Mouse (Mus musculus) CD8-positive naive resting alpha-beta T cell, adult 2 months (primary cell): Measurements from ENCODE around the gene Rab38.

ENCODE experiments used
- DNase-seq, 2 experiments: peaks; one replicate each; pipeline ENCODE4 v3.0.0; 2022; ENCODE audit warnings: low read depth in 2 of 2, low spot score in 2 of 2

Rab38 gene

DNA sequence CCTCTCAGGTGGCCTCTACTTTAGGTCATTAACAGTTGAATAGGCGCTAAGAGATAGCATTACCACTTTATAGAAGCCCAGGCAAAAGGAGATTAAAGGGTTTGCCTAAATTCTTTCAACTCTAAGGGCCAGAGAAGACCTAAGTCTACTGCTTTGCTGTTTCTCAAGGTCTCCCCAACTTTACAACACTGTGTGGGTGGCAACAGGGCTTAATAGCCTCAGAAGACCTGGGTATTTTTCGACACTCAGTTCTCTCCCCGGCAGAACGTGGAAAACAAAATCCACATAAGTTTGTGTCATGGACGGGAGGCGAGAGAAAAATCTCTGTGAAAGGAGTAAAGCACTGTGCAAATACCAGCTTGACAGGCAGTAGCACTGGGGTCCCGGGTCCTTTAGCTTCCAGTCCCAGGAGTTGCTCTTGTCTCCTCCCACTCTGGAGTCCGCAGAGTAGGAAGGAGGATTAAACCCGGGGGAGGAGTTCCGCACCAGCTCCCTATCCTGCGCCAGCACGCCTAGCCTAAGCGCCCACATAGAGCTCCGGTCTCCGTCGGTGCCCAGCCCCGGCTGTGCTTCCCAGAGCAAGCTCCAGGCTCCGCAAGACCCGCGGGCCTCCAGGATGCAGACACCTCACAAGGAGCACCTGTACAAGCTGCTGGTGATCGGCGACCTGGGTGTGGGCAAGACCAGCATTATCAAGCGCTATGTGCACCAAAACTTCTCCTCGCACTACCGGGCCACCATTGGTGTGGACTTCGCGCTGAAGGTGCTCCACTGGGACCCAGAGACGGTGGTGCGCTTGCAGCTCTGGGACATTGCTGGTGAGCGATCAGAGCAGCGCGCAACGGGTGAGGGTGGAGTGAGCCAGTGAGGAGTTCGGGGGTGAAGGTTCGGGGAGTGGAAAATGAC, at the start of gene Rab38:
Gene Rab38 (plus strand): TSS at position 488 of the 906 bp plus-strand sequence.
- DNase-seq = no peak

DNA sequence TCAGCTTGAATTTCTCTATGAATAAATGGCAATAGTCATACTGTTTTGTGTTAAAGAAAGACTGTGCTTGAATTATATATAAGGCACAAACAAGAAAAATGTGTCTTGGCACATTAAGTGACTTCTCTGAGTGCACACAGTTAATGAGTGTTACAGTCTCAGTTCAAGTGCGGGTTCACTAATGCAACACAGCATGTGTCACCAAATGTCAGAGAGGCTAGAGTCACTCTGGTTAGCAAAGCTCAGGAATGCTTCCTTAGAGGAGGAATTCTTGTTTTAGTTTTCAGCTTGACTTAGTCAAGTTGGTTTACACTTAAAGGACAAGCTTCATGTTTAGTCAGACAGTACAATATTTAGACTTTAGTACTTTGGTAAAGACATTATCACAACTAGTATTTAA, 35.5 kb upstream of the Rab38 start:
- no peak for DNase-seq

DNA sequence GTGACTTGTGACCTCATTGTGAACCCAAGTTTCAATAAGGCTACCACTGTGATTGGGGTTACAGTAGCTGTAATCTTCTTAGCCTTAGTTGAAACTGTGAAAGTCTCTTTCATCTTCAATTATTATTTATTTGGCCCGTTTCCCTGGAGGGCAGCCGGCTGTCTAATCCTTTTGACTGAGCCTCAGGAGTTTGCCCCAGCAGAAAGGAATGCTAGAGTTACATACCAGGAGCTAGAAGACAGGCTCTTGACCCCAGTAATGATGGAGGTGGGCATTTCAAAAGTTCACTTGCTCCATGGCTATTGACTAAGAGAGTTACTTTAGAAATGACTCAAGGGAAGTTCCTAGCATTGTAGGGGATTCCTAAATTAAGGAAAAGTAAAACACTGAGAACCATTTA, 34.3 kb upstream of the Rab38 start:
- no peak for DNase-seq

DNA sequence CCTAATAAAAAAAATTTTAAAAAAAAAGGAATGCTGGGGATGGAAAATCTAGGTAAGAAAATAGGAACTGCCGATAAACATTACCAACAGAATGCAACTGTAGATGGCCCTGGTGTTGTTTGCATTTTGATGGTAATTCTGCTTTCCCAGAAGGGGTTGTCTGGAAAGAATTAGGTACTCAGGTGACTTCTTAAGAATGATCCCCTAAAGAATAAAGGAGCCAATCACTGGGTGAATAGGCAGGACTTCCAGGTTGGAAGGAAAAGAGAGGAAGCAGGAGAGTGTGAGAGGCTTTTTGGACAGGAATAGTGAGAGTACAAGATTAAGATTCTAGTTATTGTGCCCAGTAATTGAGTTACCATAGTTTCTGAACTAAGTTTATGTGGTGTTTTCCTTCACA, 24.8 kb upstream of the Rab38 start:
- no peak for DNase-seq

DNA sequence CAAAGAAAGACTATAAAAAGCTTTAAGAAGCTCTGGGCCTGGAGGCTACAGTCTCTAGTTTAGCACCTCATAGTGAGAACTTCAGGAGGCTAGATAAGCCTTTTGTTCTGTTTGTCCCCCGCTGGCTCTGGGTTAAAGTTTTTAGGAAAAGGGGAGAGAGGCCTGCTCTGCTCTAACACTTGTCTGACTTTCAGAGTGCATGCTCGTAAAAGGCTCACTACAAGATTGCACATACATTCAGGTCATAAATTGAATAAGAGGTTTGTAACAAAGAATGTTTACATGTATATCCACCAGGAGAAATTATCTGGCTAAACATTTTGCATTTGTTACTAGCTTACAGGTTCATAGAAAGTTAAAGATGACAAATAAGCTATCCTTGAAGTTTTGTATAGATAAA, 23.6 kb upstream of the Rab38 start:
- no peak for DNase-seq

DNA sequence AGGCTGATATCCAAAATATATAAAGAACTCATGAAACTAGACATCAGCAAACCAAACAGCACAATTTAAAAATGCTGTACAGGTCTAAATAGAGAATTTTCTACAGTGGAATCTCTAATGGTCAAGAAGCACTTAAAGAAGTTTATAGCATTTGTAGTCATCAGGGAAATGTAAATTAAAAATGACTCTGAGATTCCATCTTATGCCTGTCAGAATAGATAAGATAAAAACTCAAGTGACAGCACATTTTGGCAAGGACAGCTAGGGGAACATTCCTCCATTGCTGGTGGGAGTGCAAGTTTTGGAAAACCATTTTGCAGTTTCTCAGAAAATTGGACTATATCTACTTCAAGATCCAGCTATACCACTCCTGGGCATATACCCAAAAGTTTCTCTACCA, 8.3 kb upstream of the Rab38 start:
- no peak for DNase-seq

DNA sequence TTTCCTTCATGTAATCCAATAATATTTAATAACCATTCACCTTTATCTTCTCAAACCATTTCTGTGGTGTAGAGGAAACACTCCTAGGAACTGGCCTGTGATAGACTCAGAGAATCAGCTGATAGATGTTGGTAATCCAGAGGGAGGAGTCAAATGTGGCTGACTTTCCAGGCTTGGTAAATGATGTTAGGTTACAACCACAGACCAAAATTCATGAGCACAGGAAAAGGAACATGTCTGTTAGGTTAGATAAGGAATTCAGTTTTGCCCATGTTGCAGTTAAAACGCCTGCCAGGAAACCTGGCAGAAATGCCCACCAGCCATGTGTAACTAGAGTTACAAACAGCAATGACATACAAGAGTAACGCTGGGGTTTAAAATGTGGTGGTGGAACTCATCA, 6.2 kb upstream of the Rab38 start:
- DNase-seq = no peak

DNA sequence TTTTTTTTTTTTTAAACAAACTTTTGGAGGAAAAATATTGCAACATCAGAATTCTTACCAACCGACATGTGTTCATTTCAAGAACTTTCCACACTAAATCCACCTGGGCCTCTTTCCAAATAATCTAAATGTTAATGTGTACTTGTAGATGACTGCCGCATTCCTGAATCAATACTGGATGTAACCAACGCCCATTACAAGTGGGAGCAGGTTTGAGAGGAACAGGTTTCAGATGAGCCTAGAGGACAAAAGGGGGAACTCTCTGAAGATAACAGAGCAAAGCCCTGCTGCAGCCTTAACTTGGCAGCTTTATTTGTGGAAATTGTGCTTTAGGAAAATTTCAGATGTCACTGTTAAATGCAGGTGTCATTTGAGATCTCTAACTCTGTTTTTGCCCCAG, 4.3 kb upstream of the Rab38 start:
- no peak for DNase-seq

DNA sequence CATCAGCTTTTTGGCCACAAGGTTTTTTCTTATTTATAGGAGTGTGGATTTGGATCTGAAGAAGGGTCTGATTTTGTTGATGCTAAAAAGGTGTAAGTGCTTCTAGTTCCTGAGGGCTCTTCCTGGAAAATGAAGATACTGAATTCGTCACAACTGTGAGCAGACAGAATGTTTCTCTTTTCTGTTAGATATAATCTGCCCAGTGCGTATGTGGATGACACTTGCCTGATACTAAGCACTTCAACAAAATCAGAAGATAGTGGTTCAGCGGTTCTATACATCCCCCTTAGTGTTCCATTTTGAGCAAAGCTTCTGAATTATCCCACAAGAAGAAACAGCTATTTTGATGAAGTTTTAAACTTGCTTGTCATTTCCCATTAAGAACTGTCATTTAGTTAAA, 2.6 kb upstream of the Rab38 start:
- DNase-seq = no peak

DNA sequence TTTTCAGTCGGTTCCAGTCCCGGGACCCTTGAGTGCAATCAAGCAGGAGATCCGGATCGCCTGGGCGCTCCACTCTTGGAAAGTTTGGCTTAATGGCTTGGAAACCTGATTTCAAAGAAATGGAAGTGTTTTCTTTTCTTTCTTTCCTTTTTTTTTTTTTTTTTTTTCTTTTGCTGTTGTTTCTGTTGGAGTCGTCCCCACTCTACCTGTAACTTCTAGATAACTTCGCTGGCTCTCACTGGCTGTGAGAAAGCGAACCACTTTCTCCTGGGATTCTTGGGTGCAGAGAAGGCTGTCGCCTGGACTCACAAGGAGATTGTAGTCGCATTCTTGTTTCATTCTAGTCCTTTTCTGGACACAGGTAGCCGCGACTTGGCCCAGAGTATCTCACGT, 615 bp downstream of the Rab38 start:
- no peak for DNase-seq

DNA sequence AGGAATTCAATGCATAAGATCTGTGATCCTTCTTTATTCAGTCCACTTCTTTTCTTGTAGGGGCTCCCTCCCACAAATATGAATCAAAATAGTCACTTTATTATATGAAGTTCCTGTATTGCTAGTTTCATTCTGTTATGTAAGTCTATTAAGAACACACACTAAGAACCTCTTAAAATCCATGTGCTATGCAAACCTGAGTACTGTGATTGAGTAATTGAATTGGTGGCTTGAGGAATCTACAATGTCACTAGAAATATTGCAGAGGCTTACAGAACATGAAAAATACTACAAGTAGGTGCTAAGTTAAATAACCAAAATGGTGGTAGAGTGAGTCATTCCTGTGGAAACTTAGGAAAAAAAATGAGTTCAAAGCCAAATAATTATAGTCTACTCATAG, 10.2 kb downstream of the Rab38 start:
- DNase-seq = no peak

DNA sequence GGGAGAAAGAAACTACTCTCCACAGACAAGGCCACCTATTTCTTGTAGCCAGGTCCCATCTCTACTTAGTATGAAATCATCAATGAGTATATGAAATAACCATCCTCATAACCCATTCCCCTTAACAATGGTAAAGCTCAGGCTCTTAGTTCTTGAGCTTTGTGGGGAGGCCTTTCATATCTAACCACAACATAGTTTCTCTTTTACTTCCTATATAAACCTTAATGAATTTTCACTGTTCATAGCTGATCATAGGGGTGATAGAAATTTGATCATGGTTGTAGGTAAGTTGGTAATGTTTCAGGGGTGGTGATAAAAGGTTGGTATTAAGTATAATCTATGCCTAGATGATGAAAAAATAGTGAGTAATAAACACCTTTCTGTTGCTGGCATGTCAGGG, 12.6 kb downstream of the Rab38 start:
- no peak for DNase-seq

DNA sequence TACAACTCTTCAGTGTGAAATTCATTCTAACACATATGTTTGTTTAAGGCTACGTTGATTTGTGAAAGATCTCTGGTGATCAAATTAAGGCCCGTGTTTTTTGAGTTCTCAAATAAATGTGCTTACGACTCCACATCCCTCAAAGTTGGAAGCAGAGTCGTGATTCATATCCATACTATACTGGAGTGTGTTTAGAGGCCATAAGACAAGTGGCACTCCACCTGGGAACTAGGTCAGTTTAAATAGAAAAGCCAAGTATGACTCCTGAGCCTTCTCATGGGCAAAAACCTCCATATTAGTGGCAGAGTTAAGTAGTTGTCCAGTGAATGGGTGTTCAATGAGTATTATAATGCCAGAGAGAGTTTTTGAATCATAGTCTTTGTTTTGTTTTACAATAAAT, 13.4 kb downstream of the Rab38 start:
- no peak for DNase-seq

DNA sequence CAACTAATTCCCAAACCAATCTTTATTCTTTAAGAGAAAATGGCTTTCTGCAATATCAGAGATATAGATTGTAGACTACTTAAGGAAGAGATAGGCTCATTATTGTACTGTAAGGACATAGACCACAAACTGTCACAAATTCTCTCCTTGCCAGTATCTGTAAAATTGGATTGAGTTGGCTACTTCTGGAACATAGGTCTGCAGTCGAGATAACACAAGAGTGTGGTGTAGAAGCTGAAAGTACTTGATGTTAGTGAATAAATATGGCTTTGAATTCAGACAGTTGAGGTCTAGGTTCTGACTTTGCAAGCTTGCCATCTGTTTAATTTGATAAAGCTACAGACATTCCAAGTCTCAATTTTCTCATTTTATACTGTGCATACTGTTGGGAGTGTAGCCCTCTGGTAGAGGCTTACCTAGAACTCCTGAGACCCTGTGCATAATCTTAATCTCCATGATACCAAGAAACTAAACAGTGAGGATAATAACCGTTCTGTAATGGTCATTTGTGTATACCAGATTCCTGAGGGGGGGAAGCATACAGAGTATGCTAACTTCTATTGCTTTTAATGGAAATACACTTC, 15.3 kb downstream of the Rab38 start:
- no peak for DNase-seq

DNA sequence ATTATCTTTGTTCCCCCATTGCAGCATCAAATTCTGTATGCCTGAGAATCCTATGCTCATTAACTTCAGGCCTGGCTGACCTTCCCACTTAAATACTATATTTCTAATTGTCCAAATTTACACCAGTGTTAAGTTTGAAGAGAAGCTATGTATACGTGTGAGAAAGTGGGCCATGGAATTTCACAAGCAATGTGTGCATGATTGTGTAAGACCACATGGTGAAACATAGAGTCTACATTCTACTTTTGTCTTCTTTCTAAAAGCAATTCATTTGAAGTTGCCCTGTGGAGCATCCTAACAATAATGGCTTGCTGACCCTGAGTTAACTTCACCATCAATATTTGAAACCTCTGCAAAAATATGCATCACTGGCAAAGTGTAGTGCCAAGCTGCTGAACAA, 23.2 kb downstream of the Rab38 start:
- DNase-seq = no peak

DNA sequence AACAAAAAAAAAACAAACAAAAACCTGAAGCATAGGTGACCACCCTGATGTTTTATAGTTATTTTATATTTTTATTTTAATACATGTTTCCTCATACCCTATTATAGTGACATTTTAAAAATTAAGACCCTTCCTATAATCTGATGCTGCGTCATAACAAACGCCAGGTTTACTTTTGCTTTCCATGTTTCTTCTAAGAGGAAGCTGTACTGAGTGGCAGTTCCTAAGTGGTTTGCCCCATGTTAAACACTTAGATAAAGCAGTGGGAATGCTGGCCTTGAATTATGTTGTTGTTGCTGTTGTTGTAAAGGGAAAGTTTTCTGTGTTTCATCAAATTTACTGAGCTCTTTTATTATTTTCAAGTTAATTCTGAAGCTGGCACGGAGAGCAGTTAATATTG, 27.8 kb downstream of the Rab38 start:
- DNase-seq = no peak

DNA sequence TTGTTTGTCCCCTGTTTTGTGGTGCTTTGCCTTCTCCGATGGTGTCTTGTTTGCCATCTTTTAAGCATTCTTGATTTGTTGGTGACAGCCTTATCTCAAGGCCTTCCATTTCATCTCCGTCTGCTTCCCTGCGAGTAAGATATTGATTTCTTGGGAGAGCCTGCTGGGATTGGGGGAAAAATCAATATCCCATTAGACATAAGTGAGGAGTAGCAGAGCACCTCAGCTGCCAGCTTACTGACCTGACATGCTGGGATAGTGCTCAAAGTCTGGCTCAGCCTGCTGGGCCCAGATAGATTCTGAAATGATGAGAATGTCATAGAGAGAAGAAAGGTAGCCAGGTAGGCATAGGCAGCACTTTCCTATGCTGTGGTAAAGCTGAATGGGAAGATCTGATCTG, 37.7 kb downstream of the Rab38 start:
- DNase-seq = no peak

DNA sequence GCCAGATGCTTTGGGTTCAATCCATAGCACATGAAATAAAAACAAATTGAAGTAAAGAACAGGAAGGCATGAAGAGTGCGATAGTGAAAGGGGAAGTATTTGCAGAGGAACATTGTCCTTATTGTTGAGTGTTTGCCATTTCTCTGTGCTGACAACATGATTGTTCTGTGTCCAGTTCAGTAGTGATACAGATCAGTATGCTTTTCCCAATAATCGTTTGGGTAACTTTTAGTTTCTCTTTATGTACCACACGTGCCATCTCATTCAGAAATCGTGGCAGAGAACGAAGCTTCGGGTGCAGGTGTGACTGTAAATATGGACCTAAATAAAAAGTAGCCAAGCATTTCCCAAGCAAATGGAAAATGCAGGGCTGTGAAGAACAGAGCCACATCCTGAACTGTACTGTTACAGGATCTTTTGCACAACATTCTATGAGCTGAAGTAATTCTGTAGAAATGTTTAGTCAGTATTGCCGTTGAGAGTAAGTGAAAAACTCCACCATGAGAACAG, 52.1 kb downstream of the Rab38 start:
- no peak for DNase-seq

DNA sequence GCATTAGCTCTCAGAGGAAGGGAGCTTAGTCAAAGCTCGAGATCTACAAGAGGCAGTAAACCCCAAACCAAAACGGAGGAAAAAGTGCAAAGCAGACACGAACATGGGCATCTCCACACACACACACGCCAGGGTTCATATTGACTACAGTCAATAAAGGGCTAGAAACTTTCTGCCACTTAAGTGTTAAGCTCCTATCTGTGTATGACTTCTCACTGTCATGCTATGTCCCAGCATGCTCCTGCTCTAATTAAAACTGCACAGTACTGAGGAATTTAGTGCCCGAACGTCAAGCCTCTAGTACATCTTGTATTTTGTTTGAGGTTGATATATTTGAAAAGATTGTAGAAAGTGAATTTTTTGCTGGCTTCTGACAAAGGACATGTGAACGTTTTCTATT, 52.6 kb downstream of the Rab38 start:
- no peak for DNase-seq

DNA sequence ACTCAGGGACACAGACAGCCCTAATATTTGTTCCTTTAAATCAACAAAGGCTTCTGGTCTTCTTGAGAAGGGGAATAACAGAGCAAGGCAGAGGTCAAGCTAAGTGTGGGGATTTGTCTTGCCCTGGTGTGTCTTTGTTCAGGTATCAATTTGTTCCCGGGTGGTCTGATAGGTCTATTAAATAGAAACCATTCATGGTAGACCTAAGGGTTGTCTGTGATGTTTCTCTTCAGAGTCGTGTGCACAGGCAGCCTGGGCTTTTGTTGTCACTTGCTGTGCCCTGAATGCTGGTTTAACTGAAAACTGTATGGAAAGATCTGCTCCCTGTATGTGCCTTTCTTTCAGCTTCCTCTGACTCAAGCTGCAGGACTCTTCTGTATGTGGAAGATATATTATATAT, 60.9 kb downstream of the Rab38 start:
- no peak for DNase-seq

DNA sequence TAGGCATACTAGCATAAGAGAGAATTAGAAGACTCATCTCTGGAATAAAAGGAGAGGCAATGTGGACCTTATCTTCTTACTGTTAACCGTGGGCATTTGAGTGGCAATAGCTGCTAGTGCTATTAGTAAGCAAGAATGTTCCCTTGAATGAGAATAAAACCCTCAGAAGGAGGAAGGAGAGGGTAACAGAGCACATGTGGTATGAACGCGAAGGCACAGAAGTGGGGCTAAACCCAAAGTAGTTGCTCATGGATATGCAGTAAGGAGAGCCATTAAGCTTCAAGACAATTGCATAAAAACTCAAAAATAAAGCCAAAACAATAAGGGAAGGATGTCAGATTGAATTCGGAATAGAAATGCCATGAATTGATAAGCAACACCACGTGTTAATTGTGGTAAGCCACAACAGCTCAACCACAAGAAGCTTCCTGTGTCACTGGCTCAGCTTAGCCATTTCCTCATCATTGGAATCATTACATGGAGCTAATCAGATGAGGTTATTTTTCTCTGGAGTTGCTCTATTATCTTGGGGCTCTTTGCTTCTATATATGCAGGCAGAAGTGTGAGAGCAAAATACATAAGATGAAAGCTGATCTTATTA, 72.2 kb downstream of the Rab38 start:
- DNase-seq = no peak

DNA sequence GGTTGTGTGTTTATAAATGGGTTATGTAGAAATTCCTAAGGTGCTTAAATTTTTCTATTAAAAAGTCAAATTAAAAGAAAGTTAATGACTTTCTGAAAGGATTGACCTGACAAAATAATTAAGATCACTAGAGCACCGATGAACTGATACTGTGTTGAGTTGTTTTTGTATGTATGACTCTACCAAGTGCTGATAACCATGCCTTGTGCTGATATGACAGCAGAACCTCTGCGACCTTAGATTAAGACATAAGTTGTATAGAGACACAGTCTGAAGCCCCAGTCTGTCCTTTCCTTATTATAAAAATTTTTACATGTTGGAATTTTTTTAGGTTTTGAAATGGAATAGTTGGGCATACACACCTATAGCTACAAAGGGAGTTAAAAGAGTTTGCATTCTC, 79.7 kb downstream of the Rab38 start:
- no peak for DNase-seq
